Mouse (Mus musculus) neural tube, embryonic 11.5 days (tissue): ENCODE results near the gene Defb21. TPM values are rescaled to one million over a fixed set of nuclear protein-coding genes. Genes with fewer than 3 reads are reported as not detected.
A peak's percentile ranks its signal among the peaks of the same experiment; 100 is the strongest.

Source experiments
- ATAC-seq: fragments of 200-750 bp; cut with Nextera tagmentation; 2 replicates; pipeline ENCODE4 v1.8.0; 2017; ENCODE audit warnings: moderate number of reproducible peaks, mild to moderate bottlenecking, moderate TSS enrichment, moderate library complexity; ENCODE audit not compliant: insufficient read depth, low FRiP score, low TSS enrichment
- DNase-seq: peaks from one replicate; pipeline ENCODE4 v3.0.0-alpha.2; 2015; ENCODE audit warnings: low spot score
- H3K27ac ChIP-seq: fragments of 300-500 bp; sonication (generic); 2 replicates; pipeline ENCODE4 v1.5.1; 2014; ENCODE audit warnings: low read depth, mild to moderate bottlenecking, low read length
- H3K27me3 ChIP-seq: fragments of 300-500 bp; sonication (generic); 2 replicates; pipeline ENCODE4 v1.6.1; 2014; ENCODE audit warnings: mild to moderate bottlenecking, low read length, mixed read lengths; ENCODE audit not compliant: control insufficient read depth, insufficient read depth
- H3K36me3 ChIP-seq: fragments of 300-500 bp; sonication (generic); 2 replicates; pipeline ENCODE4 v1.6.1; 2014; ENCODE audit warnings: mild to moderate bottlenecking, low read length, moderate library complexity, mixed read lengths; ENCODE audit not compliant: control insufficient read depth, insufficient read depth
- H3K4me1 ChIP-seq: fragments of 300-500 bp; sonication (generic); 2 replicates; pipeline ENCODE4 v1.6.1; 2014; ENCODE audit warnings: low read length, mixed read lengths; ENCODE audit not compliant: control insufficient read depth, insufficient read depth
- H3K4me2 ChIP-seq: fragments of 300-500 bp; sonication (generic); 2 replicates; pipeline ENCODE4 v1.6.1; 2014; ENCODE audit warnings: low read depth, mild to moderate bottlenecking, moderate library complexity
- H3K4me3 ChIP-seq: fragments of 300-500 bp; sonication (generic); 2 replicates; pipeline ENCODE4 v1.5.1; 2014; ENCODE audit warnings: low read depth, low read length
- H3K9ac ChIP-seq: fragments of 300-500 bp; sonication (generic); 2 replicates; pipeline ENCODE4 v1.6.1; 2014; ENCODE audit warnings: mild to moderate bottlenecking, low read length
- H3K9me3 ChIP-seq: fragments of 300-500 bp; sonication (generic); 2 replicates; pipeline ENCODE4 v1.6.1; 2016; ENCODE audit warnings: low read length; ENCODE audit not compliant: control insufficient read depth
- WGBS: fragments of 180-500 bp; shearing (Covaris S2); extraction: QIAGEN DNeasy Blood & Tissue Kit; methylation state at CpG from one replicate; pipeline ENCODE4 v1.1.7; 2014; 5-methylcytosine and 5-hydroxymethylcytosine counted together
- polyA plus RNA-seq: library from polyadenylated mRNA; unstranded; fragments of >200 nt; fragmentation: Nextera tagmentation; extraction: Ambion mirVana; gene quantifications from 2 replicates; pipeline ENCODE4 v1.2.1, GENCODE M21; 2014

The Defb21 gene
- polyA plus RNA-seq, 1 experiment from 2014 or later = not detected

DNA sequence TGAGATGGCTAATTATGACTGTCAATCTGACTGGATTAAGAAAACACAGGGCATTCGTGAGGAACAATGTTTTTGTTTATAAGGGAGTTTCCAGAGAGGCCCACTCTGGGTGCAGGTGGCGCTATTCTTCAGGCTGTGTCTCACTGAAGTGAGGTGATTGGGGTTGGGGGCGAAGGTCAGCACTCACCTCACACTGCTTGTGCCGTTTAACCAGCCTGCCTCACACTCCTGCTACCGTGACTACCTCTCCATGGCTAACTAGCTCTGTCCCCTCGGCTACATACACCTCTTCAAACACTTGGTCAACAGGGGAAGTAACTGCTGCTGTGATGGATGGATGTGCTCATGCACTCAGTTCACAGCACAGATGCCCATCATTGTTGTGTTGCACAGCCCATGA, 16.5 kb downstream of the Defb21 start:
- Histone ChIP-seq H3K4me2 (no peak overlapping the region), H3K4me1 (no peaks in the 10 kb centered on the region), H3K27ac (no peak overlapping the region), H3K36me3 (no peaks in the 10 kb centered on the region), H3K9ac (no peak overlapping the region), H3K27me3 (no peaks in the 10 kb centered on the region), H3K9me3 (no peaks in the 10 kb centered on the region), H3K4me3 (no peak overlapping the region)
- DNase-seq = no peak
- 50% methylated on average over 6 of the region's 6 CpGs for WGBS
- no peak for ATAC-seq

DNA sequence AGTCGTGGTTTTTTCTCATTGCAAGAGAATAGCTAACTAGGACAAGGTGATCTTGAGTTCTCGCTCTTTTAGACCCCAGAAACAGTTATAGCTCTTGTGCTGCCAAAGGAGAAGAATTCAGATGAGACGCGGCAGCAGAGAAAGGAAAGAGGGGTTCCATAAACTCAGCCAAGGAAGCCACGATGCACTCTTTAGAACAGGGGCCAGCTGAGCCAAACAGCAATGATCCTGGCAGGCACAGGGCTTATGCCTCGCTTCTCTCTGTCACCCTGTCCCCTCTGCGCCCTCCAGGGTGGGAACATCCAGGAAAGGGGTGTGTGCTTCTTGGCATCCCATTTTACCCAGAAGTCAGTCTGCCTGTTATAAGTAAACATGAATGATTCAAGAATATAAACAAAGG, 26.8 kb downstream of the Defb21 start, which contains the start of gene Defb45:
Gene Defb45 (minus strand): TSS at position 101 of the 400 bp plus-strand sequence.
- no peaks in the 10 kb centered on the region for H3K9me3 ChIP-seq
- 77% methylated on average over 7 of the region's 7 CpGs for WGBS

GRCm38 (mm10) chr2:152600076-152600475, 27.5 kb downstream of the Defb21 start:
- no peaks in the 10 kb centered on the region for H3K36me3 ChIP-seq
- no peaks in the 10 kb centered on the region for H3K27me3 ChIP-seq
- 77% methylated on average over 6 of the region's 6 CpGs for WGBS
- no peaks in the 10 kb centered on the region for H3K4me1 ChIP-seq
- H3K9ac ChIP-seq = no peak overlapping the region
- H3K27ac ChIP-seq = no peak overlapping the region
- H3K4me2 ChIP-seq = no peak overlapping the region
- no peak for DNase-seq
- no peaks in the 10 kb centered on the region for H3K9me3 ChIP-seq
- no peak overlapping the region for H3K4me3 ChIP-seq
- ATAC-seq = no peak

More for the DNA sequence above, 26.8 kb downstream of the Defb21 start, which contains the start of gene Defb45:
- Histone ChIP-seq H3K27me3 (no peaks in the 10 kb centered on the region), H3K27ac (no peak within 1 kb of the TSS), H3K4me2 (no peak within 1 kb of the TSS), H3K9ac (no peak within 1 kb of the TSS), H3K36me3 (no peaks in the 10 kb centered on the region), H3K4me3 (no peak within 1 kb of the TSS), H3K4me1 (no peaks in the 10 kb centered on the region)
- no peak for DNase-seq
- no peak for ATAC-seq

GRCm38 (mm10) chr2:152601275-152601960, 28.9 kb downstream of the Defb21 start:
- no peak overlapping the region for H3K4me3 ChIP-seq
- H3K27ac ChIP-seq = no peak overlapping the region
- no peak overlapping the region for H3K4me2 ChIP-seq
- H3K4me1 ChIP-seq = no peaks in the 10 kb centered on the region
- H3K36me3 ChIP-seq = no peaks in the 10 kb centered on the region
- no peaks in the 10 kb centered on the region for H3K9me3 ChIP-seq
- DNase-seq = no peak
- H3K9ac ChIP-seq = no peak overlapping the region
- no peak for ATAC-seq
- H3K27me3 ChIP-seq = no peaks in the 10 kb centered on the region
- WGBS = 76% methylated on average over 4 of the region's 4 CpGs

GRCm38 (mm10) chr2:152604057-152604456, 31.5 kb downstream of the Defb21 start, which contains the start of gene Defb36:
Gene Defb36 (plus strand): TSS chr2:152604327.
- WGBS = 88% methylated on average over 15 of the region's 15 CpGs
- ATAC-seq = no peak

DNA sequence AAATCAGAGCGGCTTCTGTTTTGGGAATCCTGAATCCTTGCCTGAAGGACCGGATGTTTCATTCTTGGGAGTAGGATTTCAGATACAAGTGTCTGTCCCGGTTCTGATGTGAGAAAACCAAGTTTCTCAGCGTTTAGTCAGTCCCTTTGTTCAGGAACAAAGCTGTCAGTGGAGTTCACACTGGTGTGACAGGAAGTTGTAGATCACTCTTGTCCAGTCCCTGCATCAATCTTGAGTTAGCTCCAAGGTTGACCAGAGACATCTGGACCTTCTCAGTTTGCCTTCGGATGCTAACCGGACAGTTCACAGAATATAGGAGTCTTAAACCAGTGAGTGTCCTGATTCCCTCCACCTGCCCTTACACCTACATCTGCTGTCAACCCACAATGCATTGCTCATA, 35.2 kb downstream of the Defb21 start:
- WGBS = 48% methylated on average over 6 of the region's 6 CpGs
- Histone ChIP-seq H3K27me3 (no peaks in the 10 kb centered on the region), H3K27ac (no peak overlapping the region), H3K36me3 (no peaks in the 10 kb centered on the region), H3K9ac (no peak overlapping the region), H3K4me2 (no peak overlapping the region), H3K9me3 (no peaks in the 10 kb centered on the region), H3K4me1 (no peaks in the 10 kb centered on the region), H3K4me3 (no peak overlapping the region)
- no peak for DNase-seq
- ATAC-seq = no peak

More at GRCm38 (mm10) chr2:152604057-152604456, 31.5 kb downstream of the Defb21 start, which contains the start of gene Defb36:
- Histone ChIP-seq H3K4me3 (no peak within 1 kb of the TSS), H3K9me3 (no peaks in the 10 kb centered on the region), H3K4me2 (no peak within 1 kb of the TSS), H3K27ac (no peak within 1 kb of the TSS), H3K9ac (no peak within 1 kb of the TSS), H3K36me3 (no peaks in the 10 kb centered on the region), H3K4me1 (no peaks in the 10 kb centered on the region), H3K27me3 (no peaks in the 10 kb centered on the region)
- no peak for DNase-seq

DNA sequence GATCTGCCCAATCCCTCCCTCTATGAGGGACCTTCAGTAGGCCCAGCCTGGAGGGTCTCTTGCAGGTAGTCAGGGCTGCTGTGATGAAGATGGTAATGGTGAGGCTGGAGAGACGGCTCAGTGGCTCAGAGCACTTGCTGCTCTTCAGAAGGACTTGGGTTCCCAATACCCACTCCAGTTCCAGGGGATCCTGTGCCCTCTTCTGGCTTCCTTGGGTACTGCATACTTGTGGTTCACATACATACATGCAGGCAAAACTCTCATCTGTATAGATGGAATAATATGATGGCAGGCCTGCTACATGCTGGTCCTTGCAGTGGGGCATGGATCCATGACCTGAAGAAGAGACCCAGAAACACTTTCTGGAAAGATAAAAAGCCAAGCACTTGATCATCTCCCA, 36.2 kb downstream of the Defb21 start:
- H3K4me1 ChIP-seq = no peaks in the 10 kb centered on the region
- H3K9ac ChIP-seq = no peak overlapping the region
- H3K36me3 ChIP-seq = no peaks in the 10 kb centered on the region
- H3K27me3 ChIP-seq = no peaks in the 10 kb centered on the region
- no peak overlapping the region for H3K27ac ChIP-seq
- DNase-seq (no peak), ATAC-seq (no peak)
- no peak overlapping the region for H3K4me3 ChIP-seq
- H3K9me3 ChIP-seq = no peaks in the 10 kb centered on the region
- no peak overlapping the region for H3K4me2 ChIP-seq
- WGBS = 89% methylated on average over 1 of the region's 1 CpGs

- Histone ChIP-seq H3K4me3 (no peak overlapping the region), H3K4me2 (no peak overlapping the region), H3K27ac (no peak overlapping the region), H3K4me1 (no peaks in the 10 kb centered on the region), H3K9me3 (no peaks in the 10 kb centered on the region), H3K9ac (no peak overlapping the region), H3K27me3 (no peaks in the 10 kb centered on the region), H3K36me3 (no peaks in the 10 kb centered on the region)
- no peak for DNase-seq
- ATAC-seq = no peak
- WGBS = 30% methylated on average over 8 of the region's 8 CpGs
Measured at GRCm38 (mm10) chr2:152612193-152612592, 39.6 kb downstream of the Defb21 start.

- 9% methylated on average over 7 of the region's 7 CpGs for WGBS
- Histone ChIP-seq H3K4me3 (no peak overlapping the region), H3K36me3 (no peaks in the 10 kb centered on the region), H3K4me2 (no peak overlapping the region), H3K4me1 (no peaks in the 10 kb centered on the region), H3K27ac (no peak overlapping the region), H3K27me3 (no peaks in the 10 kb centered on the region), H3K9me3 (no peaks in the 10 kb centered on the region), H3K9ac (no peak overlapping the region)
- ATAC-seq (no peak), DNase-seq (peak; percentile 50)
Measured at GRCm38 (mm10) chr2:152615563-152615962, 43.0 kb downstream of the Defb21 start.
